Mouse (Mus musculus) heart, embryonic 11.5 days (tissue): Measurements from ENCODE around the gene Dnajc6. TPM values are rescaled to one million over a fixed set of nuclear protein-coding genes. Genes with fewer than 3 reads are reported as not detected.

Experiments
- ATAC-seq: fragments of 200-750 bp; cut with Nextera tagmentation; replicated peaks from 2 replicates; pipeline ENCODE4 v1.8.0; 2017; ENCODE audit warnings: moderate library complexity; ENCODE audit not compliant: insufficient number of reproducible peaks, low FRiP score, low TSS enrichment
- H3K27ac ChIP-seq: fragments of 300-500 bp; sonication (generic); 2 replicates; pipeline ENCODE4 v1.5.1; 2014; ENCODE audit warnings: mild to moderate bottlenecking, low read depth, low read length
- H3K27me3 ChIP-seq: fragments of 300-500 bp; sonication (generic); 2 replicates; pipeline ENCODE4 v1.6.1; 2014; ENCODE audit warnings: mild to moderate bottlenecking, low read length, mixed read lengths; ENCODE audit not compliant: control insufficient read depth, insufficient read depth
- H3K36me3 ChIP-seq: fragments of 300-500 bp; sonication (generic); 2 replicates; pipeline ENCODE4 v1.6.1; 2014; ENCODE audit warnings: mild to moderate bottlenecking, low read length, moderate library complexity, mixed read lengths; ENCODE audit not compliant: control insufficient read depth, insufficient read depth
- H3K4me1 ChIP-seq: fragments of 300-500 bp; sonication (generic); 2 replicates; pipeline ENCODE4 v1.6.1; 2014; ENCODE audit warnings: low read length; ENCODE audit not compliant: control insufficient read depth, insufficient read depth
- H3K4me2 ChIP-seq: fragments of 300-500 bp; sonication (generic); 2 replicates; pipeline ENCODE4 v1.6.1; 2014; ENCODE audit warnings: mild to moderate bottlenecking, moderate library complexity
- H3K4me3 ChIP-seq: fragments of 300-500 bp; sonication (generic); 2 replicates; pipeline ENCODE4 v1.5.1; 2014; ENCODE audit warnings: low read depth, low read length
- H3K9ac ChIP-seq: fragments of 300-500 bp; sonication (generic); 2 replicates; pipeline ENCODE4 v1.6.1; 2014; ENCODE audit warnings: mild to moderate bottlenecking, low read depth, low read length, moderate library complexity
- H3K9me3 ChIP-seq: fragments of 300-500 bp; sonication (generic); replicated peaks from 2 replicates; pipeline ENCODE4 v1.6.1; 2016; ENCODE audit warnings: low read length; ENCODE audit not compliant: control insufficient read depth
- WGBS: fragments of 180-500 bp; shearing (Covaris S2); extraction: QIAGEN DNeasy Blood & Tissue Kit; methylation state at CpG from one replicate; pipeline ENCODE4 v1.1.7; 2014; ENCODE audit not compliant: insufficient replicate concordance; 5-methylcytosine and 5-hydroxymethylcytosine counted together
- polyA plus RNA-seq: library from polyadenylated mRNA; unstranded; fragments of >200 nt; fragmentation: Nextera tagmentation; extraction: Ambion mirVana; gene quantifications from 2 replicates; pipeline ENCODE4 v1.2.1, GENCODE M21; 2014

The Dnajc6 gene
- polyA plus RNA-seq: 0.21 and 0.27 TPM in 2 replicates

DNA sequence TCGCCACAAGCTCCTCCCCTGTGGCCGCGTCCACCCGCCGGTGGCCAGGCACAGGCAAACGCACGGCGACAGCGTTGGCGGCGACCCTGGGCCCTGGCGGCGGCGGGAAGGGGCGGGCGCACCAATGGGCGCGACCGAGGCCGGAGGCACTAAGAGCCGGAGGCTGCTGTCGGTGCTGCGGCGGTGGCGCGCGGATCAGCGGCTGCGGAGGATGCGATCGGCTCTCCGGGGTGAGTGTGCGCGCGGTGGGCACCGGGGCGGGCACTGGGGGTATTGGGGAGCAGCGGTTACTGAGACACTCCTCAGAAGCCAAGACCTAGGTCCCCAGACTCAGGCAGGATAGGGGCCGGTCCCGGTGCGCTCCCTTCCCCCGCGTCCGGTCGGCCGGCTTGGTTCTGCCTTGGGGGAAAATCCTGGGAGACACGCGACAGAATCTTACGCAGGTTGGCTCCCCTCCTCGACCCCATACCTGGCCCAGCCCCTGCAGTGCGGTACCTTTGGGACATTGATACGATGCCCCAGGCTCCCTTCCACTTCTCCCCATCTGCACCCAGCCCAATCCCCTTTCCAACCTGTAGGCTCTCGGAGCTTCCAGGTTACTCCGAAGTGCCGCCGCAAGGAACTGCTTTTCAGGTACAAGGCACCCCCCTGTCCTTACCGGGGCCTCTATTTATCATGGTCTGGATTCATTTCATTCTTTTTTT is at the start of gene Dnajc6:
Gene Dnajc6, plus strand, starts transcription at position 115 of the 704 bp plus-strand sequence.
- Histone ChIP-seq H3K27ac (no peak within 1 kb of the TSS), H3K27me3 (peaks cover 42% of the 10 kb centered on the region), H3K36me3 (no peaks in the 10 kb centered on the region), H3K9ac (peak within 1 kb of the TSS; percentile 47; the same call in 1 of the 2 replicates), H3K4me2 (peak within 1 kb of the TSS; percentile 97), H3K4me3 (peak within 1 kb of the TSS; percentile 64), H3K9me3 (no peaks in the 10 kb centered on the region), H3K4me1 (0 out of 2 replicates have a peak, but pooled peaks cover 7% of the 10 kb centered on the region)
- 1% methylated on average over 55 of the region's 57 CpGs for WGBS
- ATAC-seq: peak; percentile 35; the same call in 1 of the 2 replicates

DNA sequence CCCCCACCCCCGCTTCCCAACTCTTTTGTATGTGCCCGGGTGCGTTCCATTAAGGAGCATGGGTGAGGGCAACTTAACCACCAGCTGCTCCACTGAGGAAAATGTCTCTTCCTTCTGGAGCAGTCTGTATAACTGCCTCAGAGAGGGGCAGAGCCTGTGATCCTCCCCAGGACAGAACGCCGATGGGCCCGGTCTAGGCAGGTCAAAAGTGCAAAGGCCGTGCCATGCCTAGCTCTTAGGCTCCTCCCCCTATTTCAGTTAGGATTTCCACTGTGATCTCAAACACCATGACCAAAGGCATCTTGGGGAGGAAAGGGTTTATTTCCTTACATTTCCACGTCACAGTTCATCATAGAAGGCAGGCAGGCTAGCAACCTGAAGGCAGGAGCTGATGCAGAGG is 47.7 kb upstream of the Dnajc6 start:
- H3K36me3 ChIP-seq: no peaks in the 10 kb centered on the region
- no peak overlapping the region for H3K4me3 ChIP-seq
- no peaks in the 10 kb centered on the region for H3K9me3 ChIP-seq
- peaks cover 12% of the 10 kb centered on the region for H3K4me1 ChIP-seq
- WGBS: 83% methylated on average over 8 of the region's 8 CpGs
- no peak overlapping the region for H3K27ac ChIP-seq
- no peak overlapping the region for H3K9ac ChIP-seq
- H3K4me2 ChIP-seq: no peak overlapping the region
- ATAC-seq: no peak
- H3K27me3 ChIP-seq: no peaks in the 10 kb centered on the region

DNA sequence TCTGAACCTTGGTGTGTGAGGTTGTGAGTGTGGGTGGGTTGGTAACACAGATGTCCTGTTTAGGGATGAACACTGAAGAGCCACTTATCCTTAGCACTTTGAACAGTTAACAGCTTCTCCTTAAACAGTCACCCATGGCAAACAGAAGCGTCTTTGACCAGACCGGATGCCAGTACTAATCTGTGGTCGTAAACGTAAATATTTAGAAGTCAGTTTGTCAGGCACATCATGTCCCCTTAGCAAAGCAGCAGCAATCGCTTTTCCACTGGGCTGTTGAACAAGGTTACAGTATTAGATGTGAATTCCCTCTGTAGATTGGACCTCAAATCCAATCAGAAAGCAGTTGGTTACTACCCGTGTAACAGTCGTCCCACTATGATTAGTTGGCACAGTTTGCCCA is 47.1 kb upstream of the Dnajc6 start:
- no peak overlapping the region for H3K27ac ChIP-seq
- H3K9me3 ChIP-seq: no peaks in the 10 kb centered on the region
- H3K4me2 ChIP-seq: no peak overlapping the region
- no peak for ATAC-seq
- no peak overlapping the region for H3K9ac ChIP-seq
- H3K36me3 ChIP-seq: no peaks in the 10 kb centered on the region
- peaks cover 8% of the 10 kb centered on the region for H3K4me1 ChIP-seq
- H3K27me3 ChIP-seq: no peaks in the 10 kb centered on the region
- WGBS: 72% methylated on average over 7 of the region's 7 CpGs
- no peak overlapping the region for H3K4me3 ChIP-seq

DNA sequence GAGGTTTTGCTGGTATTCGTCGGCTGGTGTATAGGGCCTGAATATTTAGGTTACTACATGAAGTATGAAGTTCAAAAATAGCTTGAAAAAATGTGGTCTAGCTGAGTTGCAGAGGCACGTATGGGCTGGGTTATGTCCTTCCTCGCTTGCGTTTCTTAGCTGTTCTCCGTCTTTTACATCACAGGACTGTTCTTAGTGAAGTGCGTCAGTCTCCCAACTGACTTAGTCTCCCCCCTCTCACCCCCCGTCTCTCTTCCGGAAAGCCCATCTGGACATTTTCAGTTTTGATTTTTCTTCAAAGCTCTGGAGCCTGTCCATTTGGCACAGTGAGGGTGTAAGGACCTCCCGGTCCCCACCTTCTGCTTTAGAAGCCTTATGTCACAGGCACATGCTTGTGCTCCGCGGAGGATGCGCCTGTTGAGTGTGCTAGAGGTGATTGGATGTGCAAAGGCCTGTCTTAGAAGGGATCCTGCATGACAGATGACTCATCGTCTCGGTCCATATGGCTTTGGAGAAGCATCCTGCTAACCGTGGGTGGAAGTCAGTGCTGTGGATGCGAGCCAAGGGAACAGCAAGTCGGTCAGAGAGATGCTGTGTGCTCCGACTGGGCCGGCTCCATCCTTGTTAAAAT is 46.2 kb upstream of the Dnajc6 start:
- Histone ChIP-seq H3K36me3 (no peaks in the 10 kb centered on the region), H3K27me3 (no peaks in the 10 kb centered on the region), H3K4me2 (no peak overlapping the region), H3K4me3 (no peak overlapping the region), H3K4me1 (peaks cover 7% of the 10 kb centered on the region), H3K27ac (no peak overlapping the region), H3K9me3 (no peaks in the 10 kb centered on the region), H3K9ac (no peak overlapping the region)
- 88% methylated on average over 20 of the region's 20 CpGs for WGBS
- no peak for ATAC-seq

DNA sequence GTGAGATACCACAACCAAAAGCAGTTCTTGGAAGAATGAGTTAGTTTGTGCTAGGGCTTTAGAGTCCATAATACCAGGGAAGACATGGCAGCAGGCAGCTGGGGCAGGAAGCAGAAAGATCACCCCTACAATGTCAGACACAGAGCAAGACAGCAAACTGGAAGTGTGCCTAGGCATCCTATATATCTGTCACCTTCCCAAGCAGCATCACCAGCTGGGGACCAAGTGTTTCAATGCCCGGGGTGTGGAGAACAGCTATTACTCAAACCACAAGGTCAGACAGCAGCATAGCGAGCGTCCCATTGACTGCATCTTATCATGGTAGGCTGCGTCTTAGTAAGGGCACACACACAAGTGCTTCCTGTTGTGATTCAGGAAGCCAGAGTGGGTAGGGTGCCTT is 45.4 kb upstream of the Dnajc6 start:
- 71% methylated on average over 4 of the region's 4 CpGs for WGBS
- H3K9ac ChIP-seq: no peak overlapping the region
- H3K9me3 ChIP-seq: no peaks in the 10 kb centered on the region
- no peaks in the 10 kb centered on the region for H3K36me3 ChIP-seq
- peaks cover 7% of the 10 kb centered on the region for H3K4me1 ChIP-seq
- H3K27me3 ChIP-seq: no peaks in the 10 kb centered on the region
- no peak for ATAC-seq
- no peak overlapping the region for H3K4me2 ChIP-seq
- H3K27ac ChIP-seq: no peak overlapping the region
- H3K4me3 ChIP-seq: no peak overlapping the region

DNA sequence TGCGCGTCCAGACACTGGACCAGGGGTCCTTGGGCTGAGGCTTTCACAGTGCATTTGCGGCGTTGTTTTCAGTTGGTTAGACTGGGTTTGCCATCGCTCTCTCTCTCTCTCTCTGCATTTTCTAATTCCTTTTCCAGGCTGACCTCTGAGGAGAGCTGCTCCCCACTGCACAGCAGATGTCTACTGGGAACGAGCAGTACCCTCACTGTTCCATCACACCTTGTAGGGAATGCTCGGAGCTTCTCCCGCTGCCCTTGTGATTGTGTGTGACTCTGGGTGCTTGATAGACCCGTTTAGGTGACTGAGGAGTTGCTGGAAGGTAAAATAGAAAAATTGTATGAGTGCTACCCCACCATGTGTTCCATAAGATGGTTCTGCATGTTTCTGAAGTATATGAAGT is 43.6 kb upstream of the Dnajc6 start:
- H3K27ac ChIP-seq: no peak overlapping the region
- ATAC-seq: no peak
- H3K9me3 ChIP-seq: no peaks in the 10 kb centered on the region
- 88% methylated on average over 9 of the region's 9 CpGs for WGBS
- H3K9ac ChIP-seq: no peak overlapping the region
- no peaks in the 10 kb centered on the region for H3K36me3 ChIP-seq
- H3K4me2 ChIP-seq: no peak overlapping the region
- peaks cover 8% of the 10 kb centered on the region; the same call in 1 of the 2 replicates for H3K4me1 ChIP-seq
- no peak overlapping the region for H3K4me3 ChIP-seq
- H3K27me3 ChIP-seq: no peaks in the 10 kb centered on the region

DNA sequence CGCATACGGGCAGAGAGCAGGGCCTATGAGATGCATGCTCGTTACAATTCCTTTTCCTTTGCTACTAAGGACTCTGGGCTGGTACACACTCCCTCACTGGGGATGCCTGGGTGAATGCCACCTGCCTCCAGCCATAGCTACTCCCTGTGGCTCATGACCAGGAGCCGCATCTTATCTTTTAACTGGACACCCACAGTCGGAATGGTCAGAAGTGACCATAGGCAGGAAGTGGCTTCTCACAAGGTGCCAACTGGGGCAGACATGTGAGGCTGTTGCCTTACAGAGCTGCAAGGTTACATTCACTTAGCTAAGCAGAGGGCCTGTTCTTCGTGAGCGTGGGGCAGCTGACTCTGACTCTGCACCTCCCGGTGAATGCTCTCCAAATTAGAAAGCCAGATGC is 39.3 kb upstream of the Dnajc6 start:
- H3K9me3 ChIP-seq: no peaks in the 10 kb centered on the region
- no peaks in the 10 kb centered on the region for H3K27me3 ChIP-seq
- H3K27ac ChIP-seq: no peak overlapping the region
- no peak overlapping the region for H3K4me3 ChIP-seq
- H3K4me2 ChIP-seq: no peak overlapping the region
- no peak overlapping the region for H3K9ac ChIP-seq
- 80% methylated on average over 8 of the region's 8 CpGs for WGBS
- H3K36me3 ChIP-seq: peaks cover 2% of the 10 kb centered on the region; the same call in 1 of the 2 replicates
- ATAC-seq: no peak
- H3K4me1 ChIP-seq: 0 out of 2 replicates have a peak, but pooled peaks cover 4% of the 10 kb centered on the region

DNA sequence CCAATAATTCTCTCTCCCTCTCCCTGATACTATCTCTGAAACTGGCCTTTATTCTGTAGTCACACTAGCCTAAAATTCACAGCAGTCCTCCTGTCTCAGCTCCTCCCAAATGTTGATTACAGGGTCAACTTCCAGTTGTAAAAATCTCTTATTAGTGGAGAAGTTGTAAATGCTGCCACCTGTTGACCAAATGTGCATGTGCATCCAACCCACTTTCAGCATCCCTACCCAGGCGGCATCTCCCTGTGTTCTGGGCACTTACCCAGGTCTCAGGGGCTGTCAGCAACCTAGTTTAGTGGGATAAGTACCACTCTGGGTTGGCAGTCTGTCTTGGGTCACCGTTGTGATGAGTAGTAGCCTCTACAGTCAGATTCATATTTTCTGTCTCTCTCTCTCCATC is 38.1 kb upstream of the Dnajc6 start:
- 52% methylated on average over 2 of the region's 2 CpGs for WGBS
- no peak overlapping the region for H3K4me3 ChIP-seq
- no peaks in the 10 kb centered on the region for H3K27me3 ChIP-seq
- no peak for ATAC-seq
- H3K4me1 ChIP-seq: 0 out of 2 replicates have a peak, but pooled peaks cover 4% of the 10 kb centered on the region
- peaks cover 2% of the 10 kb centered on the region; the same call in 1 of the 2 replicates for H3K36me3 ChIP-seq
- no peak overlapping the region for H3K9ac ChIP-seq
- H3K4me2 ChIP-seq: no peak overlapping the region
- no peak overlapping the region for H3K27ac ChIP-seq
- no peaks in the 10 kb centered on the region for H3K9me3 ChIP-seq
